Mouse (Mus musculus): ENCODE measurements at regions not wholly inside any gene's neighbourhood (a gene's known extent, or its start where the extent isn't known, plus 50 kb on each side); places are given as distances from the start of the nearest gene placed in this dataset.

GRCm38 (mm10) chr6:101593782-101594641, 216.3 kb upstream of the Pdzrn3 start:
- DNase-seq (ENCODE audit: low spot score in 2 of 2): no peak

GRCm38 (mm10) chr6:101585871-101586270, 208.2 kb upstream of the Pdzrn3 start:
- no peak for DNase-seq (ENCODE audit: low spot score in 2 of 2)

- peak in 1 of 2 experiments; percentile 10 for DNase-seq (ENCODE audit: low spot score in 2 of 2)
These were observed 203.1 kb upstream of the Pdzrn3 start for GRCm38 (mm10) chr6:101580824-101581223.

GRCm38 (mm10) chr6:101556096-101556495, 178.4 kb upstream of the Pdzrn3 start:
- no peak for DNase-seq (ENCODE audit: low spot score in 2 of 2)

- DNase-seq (ENCODE audit: low spot score in 2 of 2): no peak
These were observed 177.4 kb upstream of the Pdzrn3 start for GRCm38 (mm10) chr6:101554965-101555604.

GRCm38 (mm10) chr6:101550501-101551268, 173.0 kb upstream of the Pdzrn3 start:
- peak; percentile 45 to 77 for DNase-seq (ENCODE audit: low spot score in 2 of 2)

- no peak for DNase-seq (ENCODE audit: low spot score in 2 of 2)
These were observed 159.9 kb upstream of the Pdzrn3 start for GRCm38 (mm10) chr6:101537581-101537980.

- peak; percentile 36 to 40 for DNase-seq (ENCODE audit: low spot score in 2 of 2)
These were observed 156.7 kb upstream of the Pdzrn3 start for GRCm38 (mm10) chr6:101534214-101535052.

- DNase-seq (ENCODE audit: low spot score in 2 of 2): no peak
These were observed 154.7 kb upstream of the Pdzrn3 start for GRCm38 (mm10) chr6:101532436-101532835.

- DNase-seq (ENCODE audit: low spot score in 2 of 2): peak; percentile 38 to 45
These were observed 154.2 kb upstream of the Pdzrn3 start for GRCm38 (mm10) chr6:101531914-101532313.

- DNase-seq (ENCODE audit: low spot score in 2 of 2): no peak
These were observed 147.4 kb upstream of the Pdzrn3 start for GRCm38 (mm10) chr6:101525129-101525528.

GRCm38 (mm10) chr6:101521316-101521715, 143.6 kb upstream of the Pdzrn3 start:
- no peak for DNase-seq (ENCODE audit: low spot score in 2 of 2)

GRCm38 (mm10) chr6:101520755-101521154, 143.1 kb upstream of the Pdzrn3 start:
- no peak for DNase-seq (ENCODE audit: low spot score in 2 of 2)

GRCm38 (mm10) chr6:101518904-101519701, 141.4 kb upstream of the Pdzrn3 start:
- DNase-seq (ENCODE audit: low spot score in 2 of 2): no peak

GRCm38 (mm10) chr6:101517584-101517983, 139.9 kb upstream of the Pdzrn3 start:
- DNase-seq (ENCODE audit: low spot score in 2 of 2): no peak

- no peak for DNase-seq (ENCODE audit: low spot score in 2 of 2)
These were observed 136.0 kb upstream of the Pdzrn3 start for GRCm38 (mm10) chr6:101513696-101514095.

- peak in 1 of 2 experiments; percentile 57 for DNase-seq (ENCODE audit: low spot score in 2 of 2)
These were observed 124.5 kb upstream of the Pdzrn3 start for GRCm38 (mm10) chr6:101502149-101502548.

GRCm38 (mm10) chr6:101501716-101502115, 124.0 kb upstream of the Pdzrn3 start:
- peak in 1 of 2 experiments; percentile 34 for DNase-seq (ENCODE audit: low spot score in 2 of 2)

GRCm38 (mm10) chr6:101500202-101500601, 122.5 kb upstream of the Pdzrn3 start:
- DNase-seq (ENCODE audit: low spot score in 2 of 2): no peak

- DNase-seq (ENCODE audit: low spot score in 2 of 2): no peak
These were observed 110.8 kb upstream of the Pdzrn3 start for GRCm38 (mm10) chr6:101488466-101488865.
